Mouse (Mus musculus) embryonic fibroblast, embryonic 13.5 days (primary cell): Measurements from ENCODE around the gene Serhl.

Source experiments
- CTCF ChIP-seq: IDR thresholded peaks from 2 replicates; pipeline ENCODE4 v1.5.1; 2011; ENCODE audit warnings: mild to moderate bottlenecking, control low read depth, low read length, moderate library complexity, borderline replicate concordance; ENCODE audit not compliant: insufficient read depth
- POLR2A ChIP-seq: IDR thresholded peaks from 2 replicates; pipeline ENCODE4 v1.6.1; 2011; ENCODE audit warnings: low read depth, mild to moderate bottlenecking, control low read depth, low read length, moderate library complexity

GRCm38 (mm10) chr15:83115071-83115470 is 25.8 kb downstream of the Serhl start:
- no peak for TF ChIP-seq CTCF
- TF ChIP-seq POLR2A = no peak
